Mouse (Mus musculus) embryonic facial prominence, embryonic 11.5 days (tissue): Measurements from ENCODE around the gene Rpl37a. TPM values are rescaled to one million over a fixed set of nuclear protein-coding genes. Genes with fewer than 3 reads are reported as not detected.

Experiments used
- polyA plus RNA-seq: library from polyadenylated mRNA; unstranded; fragments of >200 nt; fragmentation: Nextera tagmentation; extraction: Ambion mirVana; gene quantifications from 2 replicates; pipeline ENCODE4 v1.2.1, GENCODE M21; 2014

The Rpl37a gene
- polyA plus RNA-seq, 1 experiment from 2014 or later: 1,634 TPM

Other genes starting within 250 kb of the Rpl37a start
- gene March4, start 174.4 kb upstream of the Rpl37a start, polyA plus RNA-seq: 0.10 TPM in 1 of 2 replicates, not detected in the other
- gene Smarcal1, start 128.0 kb upstream of the Rpl37a start, polyA plus RNA-seq: 36.2 and 38.9 TPM in 2 replicates
- not detected in 2 replicates for gene Ankar, start 10.7 kb upstream of the Rpl37a start, polyA plus RNA-seq
- gene Igfbp2, start 113.2 kb downstream of the Rpl37a start, polyA plus RNA-seq: 368 and 450 TPM in 2 replicates
- 69.4 and 71.2 TPM in 2 replicates for gene Igfbp5, start 163.6 kb downstream of the Rpl37a start, polyA plus RNA-seq